Mouse (Mus musculus): ENCODE measurements around the gene Celsr2.

- no peak for TF ChIP-seq POLR2A (IDR thresholded peaks at IDR 0.05; ENCODE audit: low read depth, low read length)
- TF ChIP-seq CTCF (conservative IDR thresholded peaks at IDR 0.05; ENCODE audit: insufficient read depth, insufficient read length, low read depth, low read length) = no peak
Measured at GRCm38 (mm10) chr3:108341040-108341439, 74.3 kb downstream of the Celsr2 start.
